Mouse (Mus musculus): ENCODE results near the gene Il20. TPM values are rescaled to one million over a fixed set of nuclear protein-coding genes. Genes with fewer than 3 reads are reported as not detected.

The Il20 gene
- polyA plus RNA-seq (2014; fragmentation: Nextera tagmentation; extraction: Ambion mirVana), result not detected in 2 replicates

GRCm38 (mm10) chr1:130911401-130912010, at the start of gene Il20:
Il20 (minus strand) TSS chr1:130911451.
- Histone ChIP-seq H3K36me3 (ENCODE audit: control insufficient read depth, insufficient read depth, low read length) (no peaks in the 10 kb centered on the region), H3K4me1 (ENCODE audit: control insufficient read depth, insufficient read depth, low read length) (no peaks in the 10 kb centered on the region), H3K4me3 (ENCODE audit: low read length) (no peak within 1 kb of the TSS), H3K27me3 (ENCODE audit: control insufficient read depth, insufficient read depth, low read length) (no peaks in the 10 kb centered on the region), H3K9me3 (ENCODE audit: control insufficient read depth, low read length) (no peaks in the 10 kb centered on the region), H3K4me2 (replicated peaks; ENCODE audit: low read depth, low read length) (no peak within 1 kb of the TSS), H3K27ac (ENCODE audit: low read depth, low read length) (no peak within 1 kb of the TSS), H3K9ac (ENCODE audit: low read depth, low read length) (no peak within 1 kb of the TSS)
- 87% methylated on average over 12 of the region's 12 CpGs for WGBS
- no peak for ATAC-seq (ENCODE audit: low FRiP score, low TSS enrichment)

DNA sequence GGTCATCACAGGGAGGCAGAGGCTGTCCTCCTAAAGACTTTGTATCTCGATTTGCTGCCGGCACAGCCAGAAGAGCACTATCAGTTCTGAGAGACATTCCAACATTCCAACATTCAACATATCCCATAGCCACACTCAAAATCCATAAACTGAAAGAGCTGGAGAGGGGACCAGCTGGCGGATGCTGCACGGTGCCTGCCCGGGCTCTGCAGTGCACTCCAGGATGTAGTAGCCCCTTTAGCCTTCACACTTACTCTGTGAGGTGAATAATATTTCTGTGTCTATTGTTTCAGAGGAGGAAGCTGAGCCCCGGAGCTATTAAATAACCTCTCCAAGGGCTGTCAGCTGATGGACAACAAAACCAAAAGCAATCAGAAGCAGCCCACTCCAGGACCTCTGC, 35.7 kb upstream of the Il20 start:
- Histone ChIP-seq H3K4me3 (ENCODE audit: low read length) (no peak overlapping the region), H3K36me3 (ENCODE audit: control insufficient read depth, insufficient read depth, low read length) (no peaks in the 10 kb centered on the region), H3K9ac (ENCODE audit: low read depth, low read length) (no peak overlapping the region), H3K27ac (ENCODE audit: low read depth, low read length) (no peak overlapping the region), H3K27me3 (ENCODE audit: control insufficient read depth, insufficient read depth, low read length) (no peaks in the 10 kb centered on the region), H3K9me3 (ENCODE audit: control insufficient read depth, low read length) (no peaks in the 10 kb centered on the region), H3K4me1 (ENCODE audit: control insufficient read depth, insufficient read depth, low read length) (0 out of 2 replicates have a peak, but pooled peaks cover 3% of the 10 kb centered on the region), H3K4me2 (replicated peaks; ENCODE audit: low read depth, low read length) (no peak overlapping the region)
- 42% methylated on average over 6 of the region's 6 CpGs for WGBS
- 0 out of 2 replicates have a peak, but pooled peaks have one; percentile 52 for ATAC-seq (ENCODE audit: low FRiP score, low TSS enrichment)

DNA sequence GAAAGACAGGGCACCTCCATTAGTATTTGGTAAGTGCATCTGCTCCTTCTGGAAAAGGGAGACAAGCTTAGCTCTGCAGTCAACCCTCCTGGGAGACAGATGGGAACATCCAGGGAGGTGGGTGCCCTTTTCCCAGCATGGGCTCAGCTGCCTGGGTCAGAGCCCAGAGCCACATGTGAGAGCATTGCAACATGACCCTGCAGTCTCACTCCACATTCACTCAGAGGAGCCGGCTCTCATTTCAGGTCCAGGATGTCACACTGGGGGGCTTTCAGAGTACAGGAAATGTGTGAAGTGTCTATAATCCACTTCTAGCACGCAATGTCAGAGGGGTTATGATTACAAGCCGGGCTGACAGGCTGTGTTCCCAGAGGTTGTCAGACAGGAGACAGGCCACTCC, 30.6 kb upstream of the Il20 start:
- no peak overlapping the region for H3K27ac ChIP-seq (ENCODE audit: low read depth, low read length)
- no peaks in the 10 kb centered on the region for H3K9me3 ChIP-seq (ENCODE audit: control insufficient read depth, low read length)
- H3K4me2 ChIP-seq (replicated peaks; ENCODE audit: low read depth, low read length), result no peak overlapping the region
- H3K27me3 ChIP-seq (ENCODE audit: control insufficient read depth, insufficient read depth, low read length), result no peaks in the 10 kb centered on the region
- H3K36me3 ChIP-seq (ENCODE audit: control insufficient read depth, insufficient read depth, low read length), result no peaks in the 10 kb centered on the region
- no peak for ATAC-seq (ENCODE audit: low FRiP score, low TSS enrichment)
- WGBS, result 25% methylated on average over 3 of the region's 3 CpGs
- 0 out of 2 replicates have a peak, but pooled peaks cover 6% of the 10 kb centered on the region for H3K4me1 ChIP-seq (ENCODE audit: control insufficient read depth, insufficient read depth, low read length)
- no peak overlapping the region for H3K4me3 ChIP-seq (ENCODE audit: low read length)
- H3K9ac ChIP-seq (ENCODE audit: low read depth, low read length), result no peak overlapping the region

- 65% methylated on average over 4 of the region's 4 CpGs for WGBS
Measured at GRCm38 (mm10) chr1:130940065-130940687, 28.9 kb upstream of the Il20 start, which contains the start of gene Il19. Il19 (minus strand) TSS chr1:130940115.

GRCm38 (mm10) chr1:130938192-130938591, 26.9 kb upstream of the Il20 start:
- Histone ChIP-seq H3K9me3 (ENCODE audit: control insufficient read depth, low read length) (no peaks in the 10 kb centered on the region), H3K27me3 (ENCODE audit: control insufficient read depth, insufficient read depth, low read length) (no peaks in the 10 kb centered on the region), H3K27ac (ENCODE audit: low read depth, low read length) (no peak overlapping the region), H3K9ac (ENCODE audit: low read depth, low read length) (no peak overlapping the region), H3K4me2 (replicated peaks; ENCODE audit: low read depth, low read length) (no peak overlapping the region), H3K4me1 (ENCODE audit: control insufficient read depth, insufficient read depth, low read length) (0 out of 2 replicates have a peak, but pooled peaks cover 3% of the 10 kb centered on the region), H3K36me3 (ENCODE audit: control insufficient read depth, insufficient read depth, low read length) (no peaks in the 10 kb centered on the region), H3K4me3 (ENCODE audit: low read length) (no peak overlapping the region)
- no peak for ATAC-seq (ENCODE audit: low FRiP score, low TSS enrichment)
- WGBS, result 73% methylated on average over 7 of the region's 7 CpGs

More at GRCm38 (mm10) chr1:130940065-130940687, 28.9 kb upstream of the Il20 start, which contains the start of gene Il19:
- H3K9ac ChIP-seq (ENCODE audit: low read depth, low read length), result no peak within 1 kb of the TSS
- no peak within 1 kb of the TSS for H3K4me2 ChIP-seq (replicated peaks; ENCODE audit: low read depth, low read length)
- H3K9me3 ChIP-seq (ENCODE audit: control insufficient read depth, low read length), result no peaks in the 10 kb centered on the region
- no peak for ATAC-seq (ENCODE audit: low FRiP score, low TSS enrichment)
- no peak within 1 kb of the TSS for H3K4me3 ChIP-seq (ENCODE audit: low read length)
- H3K36me3 ChIP-seq (ENCODE audit: control insufficient read depth, insufficient read depth, low read length), result no peaks in the 10 kb centered on the region
- H3K4me1 ChIP-seq (ENCODE audit: control insufficient read depth, insufficient read depth, low read length), result 0 out of 2 replicates have a peak, but pooled peaks cover 6% of the 10 kb centered on the region
- H3K27me3 ChIP-seq (ENCODE audit: control insufficient read depth, insufficient read depth, low read length), result no peaks in the 10 kb centered on the region
- no peak within 1 kb of the TSS for H3K27ac ChIP-seq (ENCODE audit: low read depth, low read length)

DNA sequence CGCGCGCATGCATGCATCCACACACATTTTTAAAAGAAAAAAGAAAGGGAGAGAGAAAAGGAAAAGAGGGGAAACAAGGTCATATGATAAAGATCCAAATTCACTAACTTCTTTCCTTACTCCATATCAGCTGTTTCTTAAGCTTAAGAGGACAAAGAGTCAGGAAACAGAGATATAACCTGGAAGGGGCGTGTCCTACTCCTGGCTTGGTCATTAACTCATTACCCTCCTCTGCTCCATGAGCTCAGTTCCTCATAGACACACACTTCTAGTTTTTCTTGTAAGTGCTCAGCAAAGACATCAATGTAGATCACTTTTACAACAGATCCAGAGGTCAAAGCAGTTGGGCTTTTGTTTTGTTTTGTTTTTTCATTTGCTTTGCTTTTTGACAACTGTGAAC, 25.9 kb upstream of the Il20 start:
- H3K9ac ChIP-seq (ENCODE audit: low read depth, low read length), result no peak overlapping the region
- H3K9me3 ChIP-seq (ENCODE audit: control insufficient read depth, low read length), result no peaks in the 10 kb centered on the region
- H3K36me3 ChIP-seq (ENCODE audit: control insufficient read depth, insufficient read depth, low read length), result no peaks in the 10 kb centered on the region
- H3K4me1 ChIP-seq (ENCODE audit: control insufficient read depth, insufficient read depth, low read length), result 0 out of 2 replicates have a peak, but pooled peaks cover 3% of the 10 kb centered on the region
- no peak overlapping the region for H3K4me3 ChIP-seq (ENCODE audit: low read length)
- no peak overlapping the region for H3K27ac ChIP-seq (ENCODE audit: low read depth, low read length)
- ATAC-seq (ENCODE audit: low FRiP score, low TSS enrichment), result no peak
- no peak overlapping the region for H3K4me2 ChIP-seq (replicated peaks; ENCODE audit: low read depth, low read length)
- WGBS, result 80% methylated on average over 4 of the region's 4 CpGs
- no peaks in the 10 kb centered on the region for H3K27me3 ChIP-seq (ENCODE audit: control insufficient read depth, insufficient read depth, low read length)

GRCm38 (mm10) chr1:130936351-130936750, 25.1 kb upstream of the Il20 start:
- no peak overlapping the region for H3K4me3 ChIP-seq (ENCODE audit: low read length)
- H3K9ac ChIP-seq (ENCODE audit: low read depth, low read length), result no peak overlapping the region
- no peak overlapping the region for H3K4me2 ChIP-seq (replicated peaks; ENCODE audit: low read depth, low read length)
- 23% methylated on average over 6 of the region's 6 CpGs for WGBS
- 0 out of 2 replicates have a peak, but pooled peaks cover 3% of the 10 kb centered on the region for H3K4me1 ChIP-seq (ENCODE audit: control insufficient read depth, insufficient read depth, low read length)
- no peaks in the 10 kb centered on the region for H3K27me3 ChIP-seq (ENCODE audit: control insufficient read depth, insufficient read depth, low read length)
- peak; percentile 55 for ATAC-seq (ENCODE audit: low FRiP score, low TSS enrichment)
- no peak overlapping the region for H3K27ac ChIP-seq (ENCODE audit: low read depth, low read length)
- H3K36me3 ChIP-seq (ENCODE audit: control insufficient read depth, insufficient read depth, low read length), result no peaks in the 10 kb centered on the region
- H3K9me3 ChIP-seq (ENCODE audit: control insufficient read depth, low read length), result no peaks in the 10 kb centered on the region

GRCm38 (mm10) chr1:130926484-130926883, 15.2 kb upstream of the Il20 start:
- no peak for ATAC-seq (ENCODE audit: low FRiP score, low TSS enrichment)
- no peak overlapping the region for H3K27ac ChIP-seq (ENCODE audit: low read depth, low read length)

GRCm38 (mm10) chr1:130918323-130918980, 7.2 kb upstream of the Il20 start:
- Histone ChIP-seq H3K9me3 (ENCODE audit: control insufficient read depth, low read length) (no peaks in the 10 kb centered on the region), H3K4me2 (replicated peaks; ENCODE audit: low read depth, low read length) (no peak overlapping the region), H3K4me3 (ENCODE audit: low read length) (no peak overlapping the region), H3K27ac (ENCODE audit: low read depth, low read length) (no peak overlapping the region), H3K4me1 (ENCODE audit: control insufficient read depth, insufficient read depth, low read length) (no peaks in the 10 kb centered on the region), H3K27me3 (ENCODE audit: control insufficient read depth, insufficient read depth, low read length) (no peaks in the 10 kb centered on the region), H3K9ac (ENCODE audit: low read depth, low read length) (no peak overlapping the region), H3K36me3 (ENCODE audit: control insufficient read depth, insufficient read depth, low read length) (no peaks in the 10 kb centered on the region)
- no peak for ATAC-seq (ENCODE audit: low FRiP score, low TSS enrichment)
- 13% methylated on average over 1 of the region's 1 CpGs for WGBS

More at GRCm38 (mm10) chr1:130926484-130926883, 15.2 kb upstream of the Il20 start:
- no peaks in the 10 kb centered on the region for H3K4me1 ChIP-seq (ENCODE audit: control insufficient read depth, insufficient read depth, low read length)
- no peak overlapping the region for H3K9ac ChIP-seq (ENCODE audit: low read depth, low read length)
- no peak overlapping the region for H3K4me3 ChIP-seq (ENCODE audit: low read length)
- H3K27me3 ChIP-seq (ENCODE audit: control insufficient read depth, insufficient read depth, low read length), result no peaks in the 10 kb centered on the region
- H3K36me3 ChIP-seq (ENCODE audit: control insufficient read depth, insufficient read depth, low read length), result no peaks in the 10 kb centered on the region
- H3K9me3 ChIP-seq (ENCODE audit: control insufficient read depth, low read length), result no peaks in the 10 kb centered on the region
- H3K4me2 ChIP-seq (replicated peaks; ENCODE audit: low read depth, low read length), result no peak overlapping the region
